Mouse (Mus musculus): Measurements from ENCODE around the gene Olfr362. TPM values are rescaled to one million over a fixed set of nuclear protein-coding genes. Genes with fewer than 3 reads are reported as not detected.

Gene Olfr362
- not detected in 2 replicates for polyA plus RNA-seq (2012; rRNA removed)

DNA sequence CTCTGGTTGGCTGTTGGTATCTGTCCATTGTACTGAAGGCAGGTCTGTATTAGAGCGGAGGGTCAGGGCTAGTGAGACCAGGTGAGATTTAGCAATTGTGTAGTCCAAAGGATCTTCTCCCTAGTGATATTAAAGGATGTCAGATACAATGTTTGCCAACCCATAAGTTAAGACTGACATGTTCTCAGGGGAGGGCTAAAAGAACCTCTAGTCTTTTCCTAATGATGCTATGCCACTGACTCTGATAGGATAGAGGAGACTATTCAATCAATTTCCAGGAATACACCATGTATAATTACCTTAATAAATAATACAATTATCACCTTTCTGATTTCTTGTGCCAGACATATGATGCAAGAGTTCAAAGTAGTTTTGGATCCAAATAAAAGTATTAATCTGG, at the start of gene Olfr362:
Gene Olfr362 (minus strand): TSS at position 101 of the 400 bp plus-strand sequence.

DNA sequence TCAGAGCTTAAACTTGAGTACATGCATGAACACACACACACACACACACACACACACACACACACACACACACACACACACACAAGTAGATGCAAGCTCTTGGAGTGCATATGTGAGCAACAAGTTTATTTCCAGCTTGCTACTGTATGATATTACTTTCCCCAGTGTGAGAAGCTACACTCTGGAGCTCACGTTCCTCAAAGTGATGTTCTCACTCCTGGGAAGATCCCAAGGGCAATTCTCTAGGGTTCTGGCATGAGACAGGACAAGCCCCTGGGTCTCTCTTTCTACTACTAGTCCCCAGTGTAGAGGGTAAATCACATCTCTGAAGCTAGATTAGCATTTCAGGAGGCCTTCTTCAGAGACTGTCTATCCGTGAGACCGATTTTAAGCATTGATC, 21.3 kb upstream of the Olfr362 start, which contains the start of gene Olfr364-ps1:
Gene Olfr364-ps1 (plus strand): TSS at position 301 of the 400 bp plus-strand sequence.

DNA sequence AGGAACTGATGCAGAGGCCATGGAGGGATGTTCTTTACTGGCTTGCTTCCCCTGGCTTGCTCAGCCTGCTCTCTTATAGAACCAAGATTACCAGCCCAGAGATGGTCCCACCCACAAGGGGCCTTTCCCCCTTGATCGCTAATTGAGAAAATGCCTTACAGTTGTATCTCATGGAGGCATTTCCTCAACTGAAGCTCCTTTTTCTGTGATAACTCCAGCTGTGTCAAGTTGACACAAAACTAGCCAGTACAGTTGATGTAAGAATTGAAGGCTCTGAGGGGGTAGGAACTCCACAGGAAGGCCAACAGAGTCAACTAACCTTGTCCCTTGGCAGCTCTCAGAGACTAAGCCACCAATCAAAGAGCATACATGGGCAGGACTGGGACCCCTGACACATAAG, 28.5 kb downstream of the Olfr362 start, which contains the start of gene Olfr361:
Gene Olfr361 (minus strand): TSS at position 101 of the 400 bp plus-strand sequence.

DNA sequence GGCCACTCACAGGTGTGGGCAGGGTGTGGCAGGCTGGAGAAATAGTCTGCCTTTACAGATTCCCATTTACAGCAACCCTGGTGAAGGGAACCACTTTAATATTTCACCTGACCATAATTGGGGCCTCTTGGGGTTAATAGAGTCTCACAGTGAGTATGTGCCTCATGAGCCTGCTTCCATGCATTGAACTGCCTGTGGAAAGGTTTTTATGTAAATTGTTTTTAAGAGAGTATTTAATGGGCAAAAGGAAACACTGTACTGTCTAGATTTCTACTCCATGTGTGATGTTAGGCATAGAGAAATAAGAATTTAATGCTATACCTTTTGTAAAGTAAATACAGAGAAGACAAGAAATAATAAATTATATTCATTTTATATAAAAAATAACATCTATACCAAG, 52.3 kb downstream of the Olfr362 start, which contains the start of gene Olfr360:
Gene Olfr360 (plus strand): TSS at position 301 of the 400 bp plus-strand sequence.

Other genes starting within 250 kb of the Olfr362 start
- not detected in 2 replicates for gene Olfr352, start 249.4 kb downstream of the Olfr362 start, polyA plus RNA-seq (2012; rRNA removed)
- not detected in 2 replicates for gene Olfr353, start 225.0 kb downstream of the Olfr362 start, polyA plus RNA-seq (2012; rRNA removed)
- not detected in 2 replicates for gene Olfr354, start 212.2 kb downstream of the Olfr362 start, polyA plus RNA-seq (2012; rRNA removed)
- gene Olfr355, start 189.0 kb downstream of the Olfr362 start, polyA plus RNA-seq (2012; rRNA removed) = not detected in 2 replicates
- gene Olfr356, start 180.8 kb downstream of the Olfr362 start, polyA plus RNA-seq (2012; rRNA removed) = not detected in 2 replicates
- not detected in 2 replicates for gene Olfr357, start 124.1 kb downstream of the Olfr362 start, polyA plus RNA-seq (2012; rRNA removed)
- not detected in 2 replicates for gene Olfr358, start 108.6 kb downstream of the Olfr362 start, polyA plus RNA-seq (2012; rRNA removed)
- not detected in 2 replicates for gene Olfr360, start 52.2 kb downstream of the Olfr362 start, polyA plus RNA-seq (2012; rRNA removed)
- not detected in 2 replicates for gene Olfr361, start 28.6 kb downstream of the Olfr362 start, polyA plus RNA-seq (2012; rRNA removed)
- not detected in 2 replicates for gene Olfr364-ps1, start 21.4 kb upstream of the Olfr362 start, polyA plus RNA-seq (2012; rRNA removed)
- gene Olfr365, start 70.3 kb upstream of the Olfr362 start, polyA plus RNA-seq (2012; rRNA removed) = not detected in 2 replicates
- not detected in 2 replicates for gene Olfr366, start 93.7 kb upstream of the Olfr362 start, polyA plus RNA-seq (2012; rRNA removed)
- gene Olfr368, start 208.6 kb upstream of the Olfr362 start, polyA plus RNA-seq (2012; rRNA removed) = not detected in 2 replicates
- gene Pdcl, start 241.4 kb upstream of the Olfr362 start, polyA plus RNA-seq (2012; rRNA removed) = 0.95 and 1.9 TPM in 2 replicates